Mouse (Mus musculus) hindbrain, embryonic 10.5 days (tissue): Measurements from ENCODE around the gene Sulf2. TPM values are rescaled to one million over a fixed set of nuclear protein-coding genes. Genes with fewer than 3 reads are reported as not detected.

Experiments
- DNase-seq: peaks from one replicate; pipeline ENCODE4 v3.0.0-alpha.2; 2017; ENCODE audit warnings: low spot score
- H3K27ac ChIP-seq: fragments of 300-500 bp; sonication (generic); 2 replicates; pipeline ENCODE4 v1.5.1; 2016; ENCODE audit warnings: mild to moderate bottlenecking, moderate library complexity
- H3K27me3 ChIP-seq: fragments of 300-500 bp; sonication (generic); 2 replicates; pipeline ENCODE4 v1.6.1; 2016; ENCODE audit warnings: mild to moderate bottlenecking; ENCODE audit not compliant: poor library complexity, insufficient read depth, severe bottlenecking
- H3K36me3 ChIP-seq: fragments of 300-500 bp; sonication (generic); 2 replicates; pipeline ENCODE4 v1.6.1; 2016; ENCODE audit warnings: mild to moderate bottlenecking, moderate library complexity
- H3K4me1 ChIP-seq: fragments of 300-500 bp; sonication (generic); replicated peaks from 2 replicates; pipeline ENCODE4 v1.6.1; 2016; ENCODE audit warnings: mild to moderate bottlenecking
- H3K4me3 ChIP-seq: fragments of 300-500 bp; sonication (generic); 2 replicates; pipeline ENCODE4 v1.5.1; 2016; ENCODE audit warnings: mild to moderate bottlenecking, moderate library complexity
- H3K9me3 ChIP-seq: fragments of 300-500 bp; sonication (generic); 2 replicates; pipeline ENCODE4 v1.6.1; 2016; ENCODE audit warnings: mild to moderate bottlenecking, moderate library complexity
- WGBS: fragments of 180-500 bp; shearing (Covaris S2); methylation state at CpG from one replicate; pipeline ENCODE4 v1.1.7; 2016; 5-methylcytosine and 5-hydroxymethylcytosine counted together
- polyA plus RNA-seq: library from polyadenylated mRNA; unstranded; fragments of >200 nt; fragmentation: Nextera tagmentation; extraction: Ambion mirVana; gene quantifications from 2 replicates; pipeline ENCODE4 v1.2.1, GENCODE M21; 2016

Gene Sulf2
- polyA plus RNA-seq, 1 experiment from 2014 or later: 83.8 TPM

GRCm38 (mm10) chr2:166141910-166142309, 13.6 kb downstream of the Sulf2 start:
- Histone ChIP-seq H3K9me3 (no peaks in the 10 kb centered on the region), H3K27me3 (peaks cover 6% of the 10 kb centered on the region; the same call in 1 of the 2 replicates), H3K36me3 (peaks cover 62% of the 10 kb centered on the region), H3K27ac (no peak overlapping the region), H3K4me1 (peaks cover 75% of the 10 kb centered on the region), H3K4me3 (no peak overlapping the region)
- no peak for DNase-seq
- 51% methylated on average over 1 of the region's 1 CpGs for WGBS

- Histone ChIP-seq H3K36me3 (peaks cover 58% of the 10 kb centered on the region), H3K9me3 (no peaks in the 10 kb centered on the region), H3K4me1 (peaks cover 76% of the 10 kb centered on the region), H3K27me3 (no peaks in the 10 kb centered on the region; the same call in 1 of the 2 replicates), H3K4me3 (no peak overlapping the region), H3K27ac (no peak overlapping the region)
- WGBS: 94% methylated on average over 6 of the region's 6 CpGs
- DNase-seq: no peak
These were observed 14.4 kb downstream of the Sulf2 start for GRCm38 (mm10) chr2:166141039-166141438.

GRCm38 (mm10) chr2:166140427-166140826, 15.0 kb downstream of the Sulf2 start:
- DNase-seq: no peak
- no peaks in the 10 kb centered on the region for H3K9me3 ChIP-seq
- peaks cover 76% of the 10 kb centered on the region for H3K4me1 ChIP-seq
- no peaks in the 10 kb centered on the region; the same call in 1 of the 2 replicates for H3K27me3 ChIP-seq
- H3K36me3 ChIP-seq: peaks cover 54% of the 10 kb centered on the region
- no peak overlapping the region for H3K27ac ChIP-seq
- H3K4me3 ChIP-seq: no peak overlapping the region
- 91% methylated on average over 9 of the region's 9 CpGs for WGBS

- DNase-seq: no peak
- Histone ChIP-seq H3K9me3 (no peaks in the 10 kb centered on the region), H3K27me3 (no peaks in the 10 kb centered on the region; the same call in 1 of the 2 replicates), H3K36me3 (peaks cover 52% of the 10 kb centered on the region), H3K4me3 (no peak overlapping the region), H3K4me1 (peaks cover 61% of the 10 kb centered on the region), H3K27ac (0 out of 2 replicates have a peak overlapping the region, but pooled peaks have one; percentile 50)
- 48% methylated on average over 1 of the region's 1 CpGs for WGBS
These were observed 17.2 kb downstream of the Sulf2 start for GRCm38 (mm10) chr2:166138308-166138707.

GRCm38 (mm10) chr2:166137467-166137866, 18.0 kb downstream of the Sulf2 start:
- DNase-seq: no peak
- 88% methylated on average over 4 of the region's 4 CpGs for WGBS
- H3K9me3 ChIP-seq: no peaks in the 10 kb centered on the region
- H3K27me3 ChIP-seq: no peaks in the 10 kb centered on the region; the same call in 1 of the 2 replicates
- H3K4me1 ChIP-seq: peaks cover 53% of the 10 kb centered on the region
- H3K27ac ChIP-seq: no peak overlapping the region
- H3K4me3 ChIP-seq: no peak overlapping the region
- peaks cover 53% of the 10 kb centered on the region for H3K36me3 ChIP-seq

- DNase-seq: no peak
- Histone ChIP-seq H3K36me3 (peaks cover 61% of the 10 kb centered on the region), H3K4me3 (no peak overlapping the region), H3K27me3 (no peaks in the 10 kb centered on the region), H3K4me1 (peaks cover 43% of the 10 kb centered on the region), H3K27ac (no peak overlapping the region; the same call in 1 of the 2 replicates), H3K9me3 (no peaks in the 10 kb centered on the region)
- 52% methylated on average over 16 of the region's 16 CpGs for WGBS
These were observed 19.6 kb downstream of the Sulf2 start for GRCm38 (mm10) chr2:166135711-166136485.

- DNase-seq: no peak
- no peaks in the 10 kb centered on the region for H3K27me3 ChIP-seq
- 95% methylated on average over 4 of the region's 4 CpGs for WGBS
These were observed 26.7 kb downstream of the Sulf2 start for GRCm38 (mm10) chr2:166128756-166129155.

GRCm38 (mm10) chr2:166128032-166128431, 27.4 kb downstream of the Sulf2 start:
- peaks cover 91% of the 10 kb centered on the region for H3K36me3 ChIP-seq
- H3K27ac ChIP-seq: peak overlapping the region; percentile 25; the same call in 1 of the 2 replicates
- H3K9me3 ChIP-seq: no peaks in the 10 kb centered on the region
- H3K4me3 ChIP-seq: no peak overlapping the region
- H3K27me3 ChIP-seq: no peaks in the 10 kb centered on the region
- no peak for DNase-seq
- WGBS: 90% methylated on average over 15 of the region's 15 CpGs
- H3K4me1 ChIP-seq: peaks cover 33% of the 10 kb centered on the region

More at GRCm38 (mm10) chr2:166128756-166129155, 26.7 kb downstream of the Sulf2 start:
- Histone ChIP-seq H3K4me3 (no peak overlapping the region), H3K9me3 (no peaks in the 10 kb centered on the region), H3K36me3 (peaks cover 89% of the 10 kb centered on the region), H3K27ac (no peak overlapping the region), H3K4me1 (peaks cover 33% of the 10 kb centered on the region)

- no peak for DNase-seq
- Histone ChIP-seq H3K27ac (no peak overlapping the region), H3K4me3 (no peak overlapping the region), H3K4me1 (peaks cover 33% of the 10 kb centered on the region), H3K27me3 (no peaks in the 10 kb centered on the region), H3K9me3 (no peaks in the 10 kb centered on the region), H3K36me3 (peaks cover 90% of the 10 kb centered on the region)
- 82% methylated on average over 11 of the region's 11 CpGs for WGBS
These were observed 29.1 kb downstream of the Sulf2 start for GRCm38 (mm10) chr2:166126343-166126742.

- peaks cover 33% of the 10 kb centered on the region for H3K4me1 ChIP-seq
- H3K27ac ChIP-seq: peak overlapping the region; percentile 35
- H3K9me3 ChIP-seq: no peaks in the 10 kb centered on the region
- WGBS: 71% methylated on average over 13 of the region's 13 CpGs
- DNase-seq: no peak
- H3K36me3 ChIP-seq: peaks cover 89% of the 10 kb centered on the region
- H3K27me3 ChIP-seq: no peaks in the 10 kb centered on the region
- no peak overlapping the region for H3K4me3 ChIP-seq
These were observed 29.8 kb downstream of the Sulf2 start for GRCm38 (mm10) chr2:166125492-166126252.

GRCm38 (mm10) chr2:166125033-166125432, 30.4 kb downstream of the Sulf2 start:
- peaks cover 33% of the 10 kb centered on the region for H3K4me1 ChIP-seq
- H3K36me3 ChIP-seq: peaks cover 89% of the 10 kb centered on the region
- no peaks in the 10 kb centered on the region for H3K9me3 ChIP-seq
- WGBS: 85% methylated on average over 1 of the region's 2 CpGs
- no peaks in the 10 kb centered on the region for H3K27me3 ChIP-seq
- H3K4me3 ChIP-seq: no peak overlapping the region
- no peak for DNase-seq
- peak overlapping the region; percentile 35 for H3K27ac ChIP-seq

- 89% methylated on average over 6 of the region's 6 CpGs for WGBS
- Histone ChIP-seq H3K36me3 (peaks cover 87% of the 10 kb centered on the region), H3K9me3 (no peaks in the 10 kb centered on the region), H3K4me1 (peaks cover 28% of the 10 kb centered on the region), H3K27ac (no peak overlapping the region), H3K27me3 (no peaks in the 10 kb centered on the region), H3K4me3 (no peak overlapping the region)
- no peak for DNase-seq
These were observed 32.7 kb downstream of the Sulf2 start for GRCm38 (mm10) chr2:166122781-166123180.
